Mouse (Mus musculus): ENCODE data around the gene Vmn2r108.
"Not testable (repeated sequence)": the region's sequence is repeated elsewhere in the genome, so short reads cannot be mapped to it uniquely, and the experiment has no call there.

Gene Vmn2r108

GRCm38 (mm10) chr17:20481231-20481630 lies at the start of gene Vmn2r108:
Gene Vmn2r108 (minus strand): TSS chr17:20481331.
- no peak for DNase-seq (ENCODE audit: low spot score)

DNA sequence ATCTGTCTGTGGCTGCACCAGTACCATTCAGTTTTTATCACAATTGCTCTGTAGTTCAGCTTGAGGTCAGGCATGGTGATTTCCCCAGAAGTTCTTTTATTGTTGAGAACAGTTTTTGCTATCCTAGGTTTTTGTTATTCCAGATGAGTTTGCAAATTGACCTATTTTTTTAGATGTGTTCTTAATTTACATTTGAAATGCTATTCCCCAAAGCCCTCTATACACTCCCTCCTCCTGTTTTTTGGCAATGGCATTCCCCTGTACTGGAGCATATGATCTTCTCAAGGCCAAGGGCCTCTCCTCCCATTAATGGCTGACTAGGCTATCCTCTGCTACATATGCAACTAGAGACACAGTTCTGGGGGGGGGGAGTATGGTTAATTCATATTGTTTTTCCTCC lies 27.1 kb upstream of the Vmn2r108 start:
- not testable (repeated sequence) for DNase-seq (ENCODE audit: low spot score)

DNA sequence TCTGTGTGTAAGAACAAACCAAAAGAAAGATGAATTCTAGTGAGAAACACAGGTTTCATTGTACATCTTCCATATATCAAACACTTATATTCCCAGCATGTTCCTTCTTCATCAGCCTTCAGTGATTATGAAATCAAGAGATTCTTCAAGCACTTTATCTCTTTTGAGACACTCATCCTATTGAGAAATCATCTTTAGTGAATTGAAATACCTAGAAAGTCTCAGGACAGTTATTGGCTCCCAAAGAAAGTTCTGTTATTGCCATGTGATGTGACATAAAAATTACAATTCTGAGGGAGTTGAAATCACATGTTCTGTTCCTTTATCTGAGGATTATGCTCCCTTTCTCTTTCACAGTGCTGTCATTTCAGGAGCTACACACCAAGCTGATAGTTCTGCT lies 16.7 kb upstream of the Vmn2r108 start, which contains the start of gene Vmn1r225:
TSS of gene Vmn1r225 (plus strand) at position 301 of the 400 bp plus-strand sequence.
- no peak for DNase-seq (ENCODE audit: low spot score)

DNA sequence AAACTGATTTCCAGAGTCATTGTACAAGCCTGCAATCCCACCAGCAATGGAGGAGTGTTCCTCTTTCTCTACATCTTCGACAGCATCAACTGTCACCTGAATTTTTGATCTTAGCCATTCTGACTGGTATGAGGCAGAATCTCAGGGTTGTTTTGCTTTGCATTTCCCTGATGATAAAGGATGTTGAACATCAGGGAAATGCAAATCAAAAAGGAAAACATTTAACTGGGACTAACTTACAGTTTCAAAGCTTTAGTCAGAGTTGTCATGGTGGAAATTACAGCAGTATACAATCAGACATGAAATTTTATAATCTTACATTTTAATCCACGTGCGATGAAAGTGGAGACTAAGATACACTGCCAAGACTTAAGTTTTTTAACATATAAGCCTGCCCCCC lies 7.8 kb downstream of the Vmn2r108 start:
- DNase-seq (ENCODE audit: low spot score), result no peak

GRCm38 (mm10) chr17:20439263-20439662 lies 41.9 kb downstream of the Vmn2r108 start:
- DNase-seq (ENCODE audit: low spot score), result no peak

DNA sequence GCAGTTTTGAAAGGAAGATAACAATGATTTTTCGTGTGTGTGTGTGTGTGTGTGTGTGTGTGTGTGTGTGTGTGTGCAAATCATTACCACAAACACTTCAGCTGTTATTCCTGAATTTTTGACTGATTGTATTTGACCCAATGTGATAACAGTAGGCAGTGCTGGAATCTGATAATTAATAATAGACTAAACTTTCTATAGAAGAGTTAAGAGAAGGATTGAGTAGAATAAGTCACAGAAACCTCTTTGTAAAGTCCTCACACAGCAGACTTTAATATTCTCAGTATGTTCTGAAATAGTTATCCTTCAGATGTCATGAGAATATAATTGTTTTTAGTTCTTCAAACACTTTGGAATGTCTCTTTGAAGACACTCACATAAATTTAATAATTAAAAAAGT lies 67.3 kb downstream of the Vmn2r108 start, which contains the start of gene Vmn1r224:
TSS of gene Vmn1r224 (plus strand) at position 301 of the 400 bp plus-strand sequence.
- DNase-seq (ENCODE audit: low spot score), result no peak
